Mouse (Mus musculus) R1 (cell line): ENCODE results near the gene Rab27a.

ENCODE experiments used
- DNase-seq: peaks from one replicate; pipeline ENCODE4 v3.0.0-alpha.2; 2018; ENCODE audit warnings: low read depth, low spot score

Rab27a gene

DNA sequence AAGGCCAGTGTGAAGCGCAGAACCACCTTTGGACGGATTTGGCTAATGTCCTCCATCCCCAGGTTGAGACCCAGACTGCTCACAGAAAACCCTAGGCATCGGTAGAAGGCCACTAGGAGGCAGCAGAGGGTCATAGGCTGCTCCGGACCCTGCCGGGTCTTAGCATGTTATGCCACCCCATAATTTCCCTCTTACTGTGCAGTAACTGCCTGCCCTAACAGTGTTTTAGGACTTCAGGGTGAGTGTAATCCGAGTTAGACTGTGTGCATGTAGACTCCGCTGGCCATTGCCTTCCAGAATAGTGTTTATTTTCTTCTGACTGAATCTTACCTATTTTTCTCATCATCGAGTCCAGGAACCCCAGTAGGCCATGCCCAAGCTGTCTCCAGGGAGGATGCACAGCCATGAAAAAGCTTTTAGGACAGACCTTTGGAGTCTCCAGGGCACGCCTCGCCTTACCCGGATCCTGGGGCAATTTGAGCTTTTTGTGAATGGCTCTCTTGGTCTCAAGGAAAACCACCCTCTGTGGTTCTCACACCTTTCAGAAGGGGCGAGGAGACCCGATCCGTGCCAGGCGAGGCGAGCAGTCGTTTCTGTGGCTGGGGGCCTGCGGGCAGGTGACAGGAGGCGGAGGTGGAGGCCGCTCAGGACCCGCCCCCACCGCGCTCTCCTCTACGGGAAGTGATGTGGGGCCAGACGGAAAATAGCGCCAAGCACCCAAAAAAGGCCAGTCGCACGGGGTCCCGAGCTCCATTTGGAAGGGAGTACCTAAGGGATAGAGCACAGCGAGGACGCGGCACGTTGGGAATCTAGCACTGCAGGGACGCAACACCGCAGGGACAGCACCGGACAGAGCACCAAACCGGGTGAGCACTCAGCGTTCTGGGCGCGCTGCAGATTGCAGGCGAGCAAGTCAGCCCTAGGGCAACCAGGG is at the start of gene Rab27a:
Rab27a (plus strand) TSS at position 709 of the 934 bp plus-strand sequence.
- DNase-seq: peak; percentile 91

DNA sequence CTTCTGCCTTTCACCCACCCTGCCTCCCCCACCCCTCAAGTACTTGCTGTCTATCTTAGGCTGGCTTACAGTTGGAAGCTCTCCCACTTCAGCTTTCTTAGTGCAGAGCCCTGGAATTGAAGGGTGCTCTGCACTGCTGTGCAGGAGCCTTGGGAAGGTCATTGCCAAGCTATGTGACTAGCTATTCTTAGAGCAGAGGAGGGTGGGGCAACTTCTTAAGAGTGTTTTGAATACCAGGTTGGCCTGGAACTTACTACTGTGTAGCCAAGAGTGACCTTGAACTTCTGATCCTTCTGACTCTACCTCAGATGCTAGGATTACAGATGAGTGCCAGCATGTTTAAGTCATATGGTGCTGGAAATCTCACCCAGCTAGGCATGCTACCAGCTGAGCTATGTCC is 48.5 kb upstream of the Rab27a start:
- DNase-seq: peak; percentile 95

DNA sequence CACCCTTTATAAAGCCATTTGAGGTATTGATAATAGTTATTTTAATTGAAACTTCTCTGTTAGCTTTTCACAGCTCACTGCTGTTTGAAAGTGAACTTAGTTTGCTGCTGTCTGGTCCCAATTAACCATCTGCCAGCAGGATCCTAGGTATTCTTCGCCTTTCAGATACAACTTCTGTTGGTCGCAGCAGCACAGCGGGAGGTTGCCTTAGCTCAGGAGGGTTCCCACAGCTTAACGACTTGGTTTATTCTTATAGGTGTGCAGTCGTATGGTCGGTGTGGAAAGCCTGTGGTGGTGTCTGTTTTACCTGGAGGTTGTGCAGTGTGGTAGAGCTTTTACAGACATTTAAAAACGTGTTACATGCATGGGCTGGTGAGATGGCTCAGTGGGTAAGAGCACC is 47.8 kb upstream of the Rab27a start:
- DNase-seq: peak; percentile 78

DNA sequence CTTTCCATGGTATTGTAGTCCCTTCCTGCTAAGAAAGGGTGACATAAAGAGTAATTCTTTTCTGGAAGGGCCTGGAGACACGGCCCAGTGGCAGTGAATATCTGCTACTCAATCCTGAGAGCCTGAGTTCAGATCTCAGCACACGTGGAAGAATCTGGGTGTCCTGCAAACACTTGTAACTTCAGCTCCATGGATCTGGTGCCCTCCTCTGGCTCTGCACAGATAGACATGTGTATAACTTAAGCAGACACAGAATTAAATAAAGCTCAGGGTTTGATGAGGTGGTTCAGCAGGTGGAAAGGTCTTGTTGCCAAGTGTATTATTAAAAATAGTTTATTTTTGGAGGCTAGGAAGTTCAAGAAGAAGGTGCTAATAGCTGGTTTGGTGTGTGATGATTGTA is 44.2 kb upstream of the Rab27a start:
- DNase-seq: no peak

DNA sequence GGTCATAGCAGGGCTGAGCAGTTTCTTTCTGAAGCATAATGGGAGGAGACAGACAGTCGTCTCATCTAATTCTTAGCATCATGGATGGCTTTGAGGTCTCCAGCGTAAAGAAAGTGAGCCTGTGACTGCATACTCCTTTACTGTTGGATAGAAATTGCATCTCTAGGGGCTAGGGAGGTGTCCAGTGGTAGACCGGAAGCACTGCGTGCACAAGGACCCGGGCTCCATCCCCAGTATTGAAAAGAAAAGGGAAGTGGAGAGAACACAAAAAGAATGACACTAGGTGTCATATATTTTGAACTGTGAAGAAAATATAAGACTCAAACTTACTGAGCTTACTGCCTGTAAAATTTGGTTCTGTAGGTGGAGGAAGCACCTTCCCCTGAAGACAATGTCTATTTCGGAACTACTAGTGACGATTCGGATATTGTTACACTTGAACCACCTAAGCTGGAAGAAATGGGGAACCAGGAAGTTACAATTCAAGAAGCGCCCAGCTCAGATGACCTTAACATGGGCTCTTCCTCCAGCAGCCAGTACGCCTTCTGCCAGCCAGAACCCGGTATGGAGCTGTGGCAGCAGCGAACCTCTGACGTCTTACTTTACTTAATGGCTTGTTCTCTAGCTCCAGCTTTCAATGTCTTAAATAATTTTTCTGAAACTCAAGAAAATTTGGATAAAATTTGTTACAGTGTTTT is 43.2 kb upstream of the Rab27a start:
- DNase-seq: no peak

DNA sequence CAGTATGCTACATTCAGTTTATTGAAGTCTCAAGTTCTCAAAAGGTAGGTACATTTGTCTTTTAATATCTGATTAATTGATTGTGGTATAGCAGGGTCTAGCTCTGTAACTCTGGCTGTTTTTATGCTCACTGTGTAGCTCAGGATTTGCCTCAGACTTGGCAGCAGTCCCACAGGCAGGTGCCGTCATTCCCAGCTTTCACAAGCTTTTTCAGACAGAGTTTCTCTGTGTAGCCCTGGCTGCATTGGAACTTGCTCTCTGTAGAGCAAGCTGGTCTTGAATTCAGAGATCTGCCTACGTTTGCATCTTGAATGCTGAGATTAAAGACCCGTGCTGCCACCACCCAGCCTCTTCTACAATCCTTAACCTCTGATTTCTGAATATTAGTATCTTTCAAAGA is 42.5 kb upstream of the Rab27a start:
- no peak for DNase-seq

DNA sequence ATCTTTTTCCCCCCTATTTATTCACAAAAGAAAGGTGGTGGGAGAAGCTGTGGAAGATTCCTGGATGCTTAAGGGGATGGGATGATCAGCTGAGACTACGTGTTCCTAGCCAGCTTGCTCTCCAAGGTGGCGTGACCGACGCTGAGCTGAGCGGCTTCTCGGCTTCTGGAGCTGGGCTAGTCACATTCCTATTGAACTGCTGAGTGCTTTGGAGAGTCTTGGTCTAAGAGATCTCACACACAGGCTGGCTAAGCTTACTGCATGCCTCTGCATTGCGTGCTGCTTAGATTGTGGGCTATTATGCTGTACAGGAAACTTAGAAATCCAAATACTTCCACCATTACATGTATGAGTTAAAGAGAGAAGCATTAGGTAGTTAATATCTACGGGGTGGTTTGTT is 40.6 kb upstream of the Rab27a start:
- no peak for DNase-seq

DNA sequence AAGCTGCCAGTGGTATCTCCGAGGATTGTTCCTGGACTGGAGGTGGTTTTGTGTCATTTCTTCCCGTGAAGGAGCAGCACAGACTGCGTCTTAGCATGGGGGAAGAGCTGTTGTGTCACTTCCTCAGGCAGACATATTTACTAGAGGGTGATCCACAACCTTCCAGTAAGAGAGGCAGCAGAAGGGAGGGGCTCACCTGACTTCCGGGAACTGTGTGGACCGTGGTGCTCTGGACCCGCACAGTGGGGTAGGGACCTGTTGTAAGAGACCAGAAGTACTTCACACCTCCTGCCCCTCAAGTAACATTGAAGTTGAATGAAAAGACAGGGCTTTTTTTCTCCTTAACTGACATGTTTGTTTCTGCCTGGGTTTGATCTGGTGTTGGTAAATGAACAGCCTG is 39.5 kb upstream of the Rab27a start:
- DNase-seq: peak; percentile 80

DNA sequence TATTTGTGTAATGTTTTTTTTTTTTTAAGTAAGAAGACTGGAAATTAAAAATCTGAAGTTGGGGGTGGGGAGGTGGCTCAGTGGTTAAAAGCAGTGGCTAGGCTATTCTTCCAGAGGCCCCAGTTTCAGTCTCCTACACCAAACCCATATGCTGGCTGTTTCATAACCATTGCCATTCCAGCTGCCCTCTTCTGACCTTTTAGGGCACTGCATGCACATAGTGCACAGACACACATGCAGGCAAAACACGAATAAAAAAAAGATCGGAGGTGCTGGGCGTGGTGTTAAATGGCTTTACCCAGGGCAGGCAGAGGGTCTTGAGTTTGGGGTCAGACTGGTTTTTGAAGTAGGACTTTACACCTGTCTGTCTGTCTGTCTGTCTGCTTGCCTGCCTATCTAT is 38.5 kb upstream of the Rab27a start:
- peak; percentile 61 for DNase-seq

DNA sequence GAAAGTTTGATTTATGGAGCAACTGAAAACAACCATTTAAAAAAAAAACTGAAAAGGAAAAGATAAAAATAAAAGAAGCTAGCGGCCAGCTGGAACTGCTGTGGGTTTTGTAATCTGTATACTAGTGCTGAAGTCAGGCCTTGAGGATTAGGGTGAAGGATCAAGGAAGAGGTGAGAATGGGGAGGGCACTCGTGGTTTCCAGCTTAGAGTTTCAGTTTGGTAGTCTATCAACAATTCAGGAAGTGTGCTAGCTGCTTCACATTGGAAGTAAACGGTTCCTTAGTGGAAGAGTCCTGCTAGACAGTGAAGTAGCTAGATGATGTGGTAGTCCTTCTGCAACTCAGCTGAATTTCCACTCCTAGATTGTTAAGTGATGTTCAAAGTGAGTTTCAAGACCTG is 36.3 kb upstream of the Rab27a start:
- DNase-seq: no peak

DNA sequence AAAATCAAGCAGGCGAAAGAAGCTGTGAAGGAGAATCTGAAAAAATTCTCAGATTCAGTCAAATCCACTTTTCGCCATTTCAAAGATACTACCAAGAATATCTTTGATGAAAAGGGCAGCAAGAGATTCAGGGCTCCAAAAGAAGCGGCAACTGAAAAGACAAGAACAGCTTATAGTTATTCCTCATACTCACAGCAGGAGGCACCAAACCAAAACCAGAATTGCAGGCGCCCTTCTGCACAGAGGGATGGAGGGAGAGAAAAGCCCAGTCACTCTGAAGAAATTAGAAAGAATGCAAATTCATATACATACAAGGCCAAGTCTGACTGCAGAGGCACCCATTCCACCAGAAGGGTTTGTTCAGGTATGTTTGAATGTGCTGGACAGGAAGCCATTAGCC is 32.0 kb upstream of the Rab27a start:
- no peak for DNase-seq

DNA sequence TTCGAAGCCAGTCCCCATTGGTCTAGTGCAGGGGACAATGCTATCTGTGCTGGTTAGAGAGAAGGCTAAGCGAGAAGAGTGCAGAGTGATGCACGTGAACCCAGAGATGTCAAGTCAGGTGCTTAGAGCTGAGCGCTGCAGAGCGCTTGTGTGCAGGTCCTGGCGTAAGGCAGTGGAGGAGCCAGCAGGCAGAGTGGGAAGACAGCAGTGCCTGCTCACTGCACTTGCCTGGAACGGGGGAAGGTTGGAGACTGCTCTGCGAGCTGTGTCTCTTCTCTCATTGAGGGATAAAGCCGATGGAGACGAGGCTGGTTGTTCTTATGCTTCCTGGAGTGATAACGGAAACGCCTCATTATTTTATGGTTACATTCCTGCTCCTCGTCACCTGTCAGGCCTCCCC is 29.9 kb upstream of the Rab27a start:
- no peak for DNase-seq

DNA sequence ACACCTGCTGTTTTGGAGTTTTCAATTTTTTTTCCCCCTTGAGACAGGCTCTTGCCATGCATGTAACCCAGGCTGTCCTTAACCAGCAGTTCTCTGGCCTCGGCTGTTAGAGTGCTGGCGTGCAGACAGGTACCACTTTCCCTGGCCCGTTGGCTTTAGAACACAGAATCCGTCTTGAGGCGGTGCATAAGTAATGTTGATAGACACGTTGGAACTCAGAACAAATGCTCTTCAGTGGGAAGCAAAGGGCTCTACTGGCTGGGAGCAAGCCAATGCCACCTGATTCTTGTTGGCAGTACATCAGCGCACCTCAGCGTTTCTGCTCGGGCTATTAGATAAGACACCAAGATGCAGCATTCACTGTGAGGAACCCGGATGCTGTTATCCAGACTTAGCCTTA is 24.8 kb upstream of the Rab27a start:
- DNase-seq: no peak

DNA sequence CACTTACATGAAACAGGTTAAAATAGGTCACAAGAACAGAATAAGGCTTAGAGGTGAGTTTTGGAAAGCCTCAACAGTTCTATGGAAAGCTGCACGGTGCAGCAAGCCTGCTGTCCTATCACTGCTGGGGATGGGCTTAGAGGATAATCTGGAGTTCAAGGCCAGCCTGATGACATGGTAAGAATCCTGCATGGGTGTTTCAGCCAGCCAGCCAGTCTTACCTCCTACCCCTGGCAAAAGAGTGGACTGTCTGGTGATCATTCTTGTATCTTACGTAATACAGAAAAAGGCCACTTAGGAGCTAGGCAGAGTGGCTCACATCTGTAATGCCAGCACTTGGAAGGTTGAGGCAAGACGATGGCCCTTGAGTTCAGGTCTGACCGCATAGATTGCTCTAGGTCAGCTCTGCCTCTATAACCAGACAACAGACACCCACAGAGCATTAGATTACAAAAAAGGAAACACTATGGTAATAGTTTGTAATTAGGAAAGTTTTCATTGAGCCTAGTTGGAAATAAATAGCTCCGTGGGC is 24.0 kb upstream of the Rab27a start:
- DNase-seq: no peak

DNA sequence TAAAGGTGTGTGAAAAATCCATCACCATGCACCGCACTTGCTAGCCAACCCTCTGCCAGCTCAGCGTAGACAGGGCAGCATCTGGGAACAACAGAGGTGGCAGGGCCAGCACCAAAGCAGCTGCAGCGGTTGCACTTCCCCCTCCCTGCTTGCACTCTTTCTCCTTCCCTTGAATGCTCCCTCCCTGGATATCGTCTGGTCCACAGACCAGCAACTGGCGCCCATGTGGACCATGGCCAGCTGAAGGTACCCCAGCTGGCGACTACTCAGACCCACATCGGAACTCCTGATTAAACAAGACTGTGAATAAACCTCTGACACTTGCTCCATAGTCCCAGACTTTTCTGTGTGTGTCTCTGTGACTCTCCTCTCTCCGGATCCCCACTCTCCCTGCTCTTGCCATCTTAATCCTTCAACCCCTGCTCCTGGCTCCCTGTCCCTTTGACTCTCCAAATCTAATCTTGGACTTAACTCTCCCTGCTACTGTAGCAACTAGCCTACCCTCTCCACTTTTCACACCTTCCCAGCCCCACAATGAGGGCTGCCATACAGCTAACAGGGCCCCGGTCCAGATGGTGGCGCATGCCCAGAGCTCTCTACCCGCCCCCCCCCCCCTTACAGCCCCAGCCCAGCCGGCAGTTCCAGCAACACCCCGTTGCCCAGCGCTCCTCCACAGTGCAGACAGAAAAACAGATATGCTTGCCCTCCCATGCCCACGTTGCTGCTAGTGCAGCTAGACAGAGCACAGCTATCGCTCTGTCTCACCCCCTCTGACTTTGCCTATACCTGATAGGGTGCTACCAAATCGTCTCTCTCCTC is 18.6 kb upstream of the Rab27a start:
- peak; percentile 77 for DNase-seq

DNA sequence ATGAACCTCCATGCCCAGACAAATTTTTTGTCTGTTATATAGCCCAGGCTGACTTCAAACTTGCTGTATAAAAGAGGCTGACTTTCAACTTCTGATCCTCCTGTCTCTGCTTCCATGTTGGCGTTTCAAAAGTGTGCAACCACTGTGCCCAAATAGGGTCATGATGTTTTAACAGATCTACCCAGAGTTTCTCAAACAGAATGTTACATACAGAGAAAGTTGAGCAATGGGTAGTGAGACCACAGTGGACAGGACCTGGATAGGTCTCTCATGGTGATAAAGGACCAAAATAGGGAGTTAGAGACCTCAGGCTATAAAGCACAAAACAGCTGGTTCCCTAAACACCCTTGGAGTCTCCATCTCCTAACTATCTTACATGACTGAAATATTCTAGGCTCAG is 14.2 kb upstream of the Rab27a start:
- no peak for DNase-seq

DNA sequence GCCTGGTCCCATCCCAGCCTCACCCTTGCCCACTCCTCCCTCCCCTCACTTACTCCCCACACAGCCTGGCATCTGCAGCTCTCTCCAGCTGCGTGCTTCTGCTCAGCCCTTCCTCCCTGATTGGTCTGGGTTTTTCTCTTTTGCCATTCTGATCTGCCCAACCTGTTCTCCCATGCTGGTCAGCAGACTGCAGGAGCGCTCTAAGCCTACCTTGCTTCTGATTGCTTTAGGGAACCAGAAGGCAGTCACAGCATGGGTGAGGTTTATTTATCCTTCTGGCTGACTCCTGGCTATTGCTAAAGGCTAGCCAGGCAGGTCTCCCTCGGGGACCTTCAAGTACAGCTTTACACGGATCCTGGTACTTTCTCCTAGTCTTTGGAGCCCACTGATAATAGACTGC is 13.2 kb upstream of the Rab27a start:
- no peak for DNase-seq

DNA sequence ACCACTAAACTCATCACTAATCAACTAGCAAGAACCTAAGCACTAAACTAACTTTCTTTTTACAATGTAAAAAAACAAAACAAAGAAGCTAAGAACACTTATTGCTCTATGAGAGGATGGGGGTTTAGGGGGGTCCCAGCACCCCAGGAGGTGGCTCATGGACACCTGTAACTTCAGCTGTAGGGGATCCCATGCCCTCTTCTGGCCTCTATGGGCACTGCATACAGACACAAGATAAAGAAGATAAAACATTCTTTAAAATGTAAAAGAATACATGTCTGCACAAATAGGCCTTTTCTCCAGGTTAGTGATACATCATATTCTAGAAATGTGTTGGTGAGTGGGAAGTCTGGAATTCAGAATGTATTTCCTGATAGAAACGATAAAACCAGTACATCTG is 11.2 kb upstream of the Rab27a start:
- no peak for DNase-seq

DNA sequence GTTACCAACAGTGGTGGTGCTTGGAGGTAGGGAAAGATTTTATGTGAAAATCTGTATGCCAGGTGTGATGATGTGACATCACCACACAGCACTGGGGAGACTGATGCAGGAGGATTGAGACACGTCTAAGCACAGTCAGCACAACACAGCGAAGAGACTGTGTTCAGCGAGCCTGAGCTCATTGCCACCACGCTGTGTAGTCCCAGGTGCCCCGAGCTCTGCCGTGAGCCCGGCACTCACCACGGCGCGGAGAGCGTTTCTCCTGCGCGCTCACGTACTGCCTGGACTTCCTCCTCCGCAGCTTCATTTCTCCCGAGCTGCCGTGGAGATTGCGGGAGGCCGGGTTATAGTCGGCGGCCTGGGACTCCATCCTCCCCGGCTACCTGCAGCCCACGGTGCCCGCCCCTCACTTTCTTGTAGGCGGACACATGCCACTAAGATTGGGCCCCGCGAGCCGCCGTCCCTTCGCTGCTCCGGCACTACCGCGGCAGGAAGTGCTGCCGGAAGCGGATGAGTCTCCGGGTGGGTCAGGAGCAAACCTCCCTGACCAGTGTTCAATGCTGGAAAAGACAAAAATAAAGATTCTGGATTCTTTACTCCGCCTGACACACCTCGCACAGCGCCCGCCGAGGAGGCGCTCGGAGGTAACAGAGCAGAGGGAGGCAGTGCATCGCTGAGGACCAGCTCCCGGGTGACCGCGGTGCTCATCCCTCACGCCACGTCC is 5.3 kb upstream of the Rab27a start:
- DNase-seq: peak; percentile 95

DNA sequence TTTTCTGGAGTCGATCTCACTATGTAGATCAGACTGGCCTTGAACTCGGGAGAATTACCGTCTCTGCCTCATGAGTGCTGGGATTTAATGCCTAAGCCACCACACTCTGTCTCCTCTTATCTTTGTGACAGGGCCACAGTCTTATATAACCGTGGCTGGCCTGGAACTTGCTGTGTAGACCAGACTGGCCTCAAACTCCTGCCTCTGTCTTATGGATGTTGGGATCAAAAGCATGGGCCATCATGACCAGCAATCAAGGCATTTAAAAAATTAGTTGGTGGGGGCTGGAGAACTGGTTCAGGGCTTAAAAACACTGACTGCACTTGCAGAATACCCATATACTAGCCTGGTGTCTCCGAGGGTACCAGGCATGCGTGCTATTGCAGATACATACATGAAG is 4.6 kb upstream of the Rab27a start, which contains the start of gene Pigb:
Pigb (minus strand) TSS at position 299 of the 400 bp plus-strand sequence.
- DNase-seq: no peak

DNA sequence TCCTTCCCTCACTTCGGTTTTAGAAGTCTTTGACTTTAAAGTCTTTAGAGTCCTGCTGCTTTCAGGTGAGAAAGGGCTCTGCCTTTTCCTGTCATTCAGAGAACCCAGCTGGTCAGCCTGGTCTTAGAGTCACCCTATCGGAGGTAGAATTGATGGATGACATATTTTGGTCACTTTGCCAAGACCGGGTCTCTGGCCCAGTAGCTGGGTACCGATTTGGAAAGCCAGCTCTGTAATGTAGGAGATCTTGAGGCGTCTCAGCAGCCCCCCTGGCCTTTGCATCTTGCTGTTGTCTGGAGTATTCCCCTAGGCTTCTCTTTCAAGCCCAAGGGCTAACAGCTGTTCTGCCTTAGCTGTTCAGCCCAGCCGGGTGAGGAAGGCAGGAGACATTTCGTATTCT is 550 bp downstream of the Rab27a start:
- DNase-seq: peak; percentile 29
